Mouse (Mus musculus): Measurements from ENCODE around the gene Timp3.

Timp3 gene

GRCm38 (mm10) chr10:86298326-86298725 is 1.8 kb upstream of the Timp3 start:
- DNase-seq = peak; percentile 42

GRCm38 (mm10) chr10:86299795-86300194 is 377 bp upstream of the Timp3 start:
- no peak for DNase-seq

- DNase-seq = peak; percentile 57
Observed at GRCm38 (mm10) chr10:86301117-86301490, 932 bp downstream of the Timp3 start.

GRCm38 (mm10) chr10:86301593-86302317 is 1.6 kb downstream of the Timp3 start:
- DNase-seq = peak; percentile 54

- peak; percentile 42 for DNase-seq
Observed at GRCm38 (mm10) chr10:86302318-86302648, 2.1 kb downstream of the Timp3 start.

- DNase-seq = peak; percentile 89
Observed at GRCm38 (mm10) chr10:86302761-86303494, 2.8 kb downstream of the Timp3 start.

GRCm38 (mm10) chr10:86303495-86303876 is 3.3 kb downstream of the Timp3 start:
- no peak for DNase-seq

GRCm38 (mm10) chr10:86304583-86304982 is 4.4 kb downstream of the Timp3 start:
- DNase-seq = peak; percentile 43

GRCm38 (mm10) chr10:86307235-86307634 is 7.1 kb downstream of the Timp3 start:
- DNase-seq = no peak

GRCm38 (mm10) chr10:86310527-86310926 is 10.4 kb downstream of the Timp3 start:
- peak; percentile 48 for DNase-seq

- DNase-seq = no peak
Observed at GRCm38 (mm10) chr10:86312976-86313375, 12.8 kb downstream of the Timp3 start.

GRCm38 (mm10) chr10:86313448-86313847 is 13.3 kb downstream of the Timp3 start:
- no peak for DNase-seq

GRCm38 (mm10) chr10:86315513-86315912 is 15.3 kb downstream of the Timp3 start:
- no peak for DNase-seq

- DNase-seq = no peak
Observed at GRCm38 (mm10) chr10:86317633-86318032, 17.5 kb downstream of the Timp3 start.

GRCm38 (mm10) chr10:86318552-86319140 is 18.5 kb downstream of the Timp3 start:
- no peak for DNase-seq

- DNase-seq = no peak
Observed at GRCm38 (mm10) chr10:86319526-86319925, 19.4 kb downstream of the Timp3 start.

- no peak for DNase-seq
Observed at GRCm38 (mm10) chr10:86320204-86320603, 20.0 kb downstream of the Timp3 start.

GRCm38 (mm10) chr10:86321194-86321593 is 21.0 kb downstream of the Timp3 start:
- DNase-seq = no peak

- DNase-seq = no peak
Observed at GRCm38 (mm10) chr10:86322006-86322405, 21.8 kb downstream of the Timp3 start.

- DNase-seq = no peak
Observed at GRCm38 (mm10) chr10:86323275-86323994, 23.3 kb downstream of the Timp3 start.

GRCm38 (mm10) chr10:86325272-86325671 is 25.1 kb downstream of the Timp3 start:
- no peak for DNase-seq

- DNase-seq = no peak
Observed at GRCm38 (mm10) chr10:86328143-86328542, 28.0 kb downstream of the Timp3 start.

GRCm38 (mm10) chr10:86328691-86329090 is 28.5 kb downstream of the Timp3 start:
- DNase-seq = no peak

All from kidney, postnatal 10 days (tissue).